Mouse (Mus musculus) CH12F3 (cell line): Measurements from ENCODE around the gene Kdm4b.

Source experiments
- in situ Hi-C: fragments of 300-500 bp; cut with MboI; formaldehyde crosslinking; loops from 2 replicates; pipeline ENCODE4 v1.14.3; 2020; ENCODE audit warnings: low sequenced_read_pairs

The Kdm4b gene

GRCm38 (mm10) chr17:56425584-56425914, 99.7 kb downstream of the Kdm4b start:
- in situ Hi-C loops: no loop called here

GRCm38 (mm10) chr17:56425941-56426340, 100.1 kb downstream of the Kdm4b start:
- in situ Hi-C loops: no loop called here

GRCm38 (mm10) chr17:56427857-56428256, 102.0 kb downstream of the Kdm4b start:
- in situ Hi-C loops: no loop called here

GRCm38 (mm10) chr17:56431582-56431981, 105.7 kb downstream of the Kdm4b start:
- in situ Hi-C loops: no loop called here

- in situ Hi-C loops: no loop called here
Observed at GRCm38 (mm10) chr17:56439731-56440460, 114.0 kb downstream of the Kdm4b start.

- in situ Hi-C loops: no loop called here
Observed at GRCm38 (mm10) chr17:56442316-56442715, 116.5 kb downstream of the Kdm4b start.

GRCm38 (mm10) chr17:56443341-56443795, 117.5 kb downstream of the Kdm4b start:
- in situ Hi-C loops: no loop called here

- in situ Hi-C loops: no loop called here
Observed at GRCm38 (mm10) chr17:56444771-56445170, 118.9 kb downstream of the Kdm4b start.

GRCm38 (mm10) chr17:56445397-56445796, 119.5 kb downstream of the Kdm4b start:
- in situ Hi-C loops: no loop called here

- in situ Hi-C loops: no loop called here
Observed at GRCm38 (mm10) chr17:56447716-56448115, 121.9 kb downstream of the Kdm4b start.
